Mouse (Mus musculus) heart, embryonic 16.5 days (tissue): Measurements from ENCODE around the gene Hcn3. TPM values are rescaled to one million over a fixed set of nuclear protein-coding genes. Genes with fewer than 3 reads are reported as not detected.

ENCODE experiments used
- ATAC-seq: fragments of 200-750 bp; cut with Nextera tagmentation; replicated peaks from 2 replicates; pipeline ENCODE4 v1.8.0; 2017; ENCODE audit warnings: moderate number of reproducible peaks; ENCODE audit not compliant: insufficient read depth, low FRiP score; ENCODE audit errors: extremely low read depth
- H3K27ac ChIP-seq: fragments of 300-500 bp; sonication (generic); 2 replicates; pipeline ENCODE4 v1.5.1; 2014; ENCODE audit warnings: mild to moderate bottlenecking, low read length, control low read depth, moderate library complexity
- H3K27me3 ChIP-seq: fragments of 300-500 bp; sonication (generic); 2 replicates; pipeline ENCODE4 v1.6.1; 2014; ENCODE audit warnings: low read length, mixed read lengths; ENCODE audit not compliant: control insufficient read depth, insufficient read depth
- H3K36me3 ChIP-seq: fragments of 300-500 bp; sonication (generic); 2 replicates; pipeline ENCODE4 v1.6.1; 2014; ENCODE audit not compliant: control insufficient read depth, insufficient read depth
- H3K4me1 ChIP-seq: fragments of 300-500 bp; sonication (generic); 2 replicates; pipeline ENCODE4 v1.6.1; 2014; ENCODE audit warnings: low read length, mixed read lengths; ENCODE audit not compliant: control insufficient read depth, insufficient read depth
- H3K4me2 ChIP-seq: fragments of 300-500 bp; sonication (generic); 2 replicates; pipeline ENCODE4 v1.6.1; 2014; ENCODE audit warnings: low read depth, mild to moderate bottlenecking, control low read depth, low read length
- H3K4me3 ChIP-seq: fragments of 300-500 bp; sonication (generic); 2 replicates; pipeline ENCODE4 v1.5.1; 2014; ENCODE audit warnings: mild to moderate bottlenecking, control low read depth, low read length
- H3K9ac ChIP-seq: fragments of 300-500 bp; sonication (generic); 2 replicates; pipeline ENCODE4 v1.6.1; 2014; ENCODE audit warnings: low read length, control low read depth
- H3K9me3 ChIP-seq: fragments of 300-500 bp; sonication (generic); replicated peaks from 2 replicates; pipeline ENCODE4 v1.6.1; 2016; ENCODE audit warnings: low read length; ENCODE audit not compliant: control insufficient read depth
- WGBS: fragments of 180-500 bp; shearing (Covaris S2); extraction: QIAGEN DNeasy Blood & Tissue Kit; methylation state at CpG from one replicate; pipeline ENCODE4 v1.1.7; 2014; 5-methylcytosine and 5-hydroxymethylcytosine counted together
- polyA plus RNA-seq: library from polyadenylated mRNA; unstranded; fragments of >200 nt; fragmentation: Nextera tagmentation; extraction: Ambion mirVana; gene quantifications from 2 replicates; pipeline ENCODE4 v1.2.1, GENCODE M21; 2015

The Hcn3 gene
- polyA plus RNA-seq, 1 experiment from 2014 or later = 0.76 TPM

DNA sequence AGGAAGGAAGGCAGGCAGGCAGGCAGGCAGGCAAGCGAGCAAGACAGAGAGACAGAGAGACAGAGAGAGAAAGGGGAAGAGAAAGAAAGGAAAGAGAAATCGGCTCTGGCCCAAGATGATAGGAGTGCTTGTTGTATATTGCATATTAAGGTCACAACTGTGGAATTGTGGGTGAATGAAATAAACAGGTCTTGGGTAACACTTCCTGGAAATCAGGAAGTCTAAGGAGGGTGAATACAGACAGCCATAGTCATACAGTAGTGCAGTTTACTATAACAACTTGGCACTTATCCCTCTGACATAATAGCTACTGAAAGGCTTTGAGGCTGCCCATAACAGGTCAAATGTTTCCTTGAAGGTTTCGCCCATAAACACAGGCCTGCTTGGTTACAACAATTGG is 39.8 kb upstream of the Hcn3 start:
- no peak for ATAC-seq
- Histone ChIP-seq H3K4me1 (peaks cover 15% of the 10 kb centered on the region), H3K9me3 (no peaks in the 10 kb centered on the region), H3K4me3 (no peak overlapping the region), H3K4me2 (no peak overlapping the region), H3K27ac (no peak overlapping the region), H3K27me3 (no peaks in the 10 kb centered on the region), H3K9ac (no peak overlapping the region), H3K36me3 (no peaks in the 10 kb centered on the region)
- 69% methylated on average over 3 of the region's 3 CpGs for WGBS

- WGBS = 7% methylated on average over 33 of the region's 33 CpGs
- H3K27me3 ChIP-seq = no peaks in the 10 kb centered on the region
- H3K36me3 ChIP-seq = no peaks in the 10 kb centered on the region
- ATAC-seq = peak; percentile 95
- peak overlapping the region; percentile 61 for H3K4me3 ChIP-seq
- peak overlapping the region; percentile 81 for H3K9ac ChIP-seq
- peaks cover 10% of the 10 kb centered on the region for H3K4me1 ChIP-seq
- H3K27ac ChIP-seq = peak overlapping the region; percentile 85
- H3K9me3 ChIP-seq = no peaks in the 10 kb centered on the region
- H3K4me2 ChIP-seq = peak overlapping the region; percentile 82
Observed at GRCm38 (mm10) chr3:89195979-89196877, 36.2 kb upstream of the Hcn3 start.

DNA sequence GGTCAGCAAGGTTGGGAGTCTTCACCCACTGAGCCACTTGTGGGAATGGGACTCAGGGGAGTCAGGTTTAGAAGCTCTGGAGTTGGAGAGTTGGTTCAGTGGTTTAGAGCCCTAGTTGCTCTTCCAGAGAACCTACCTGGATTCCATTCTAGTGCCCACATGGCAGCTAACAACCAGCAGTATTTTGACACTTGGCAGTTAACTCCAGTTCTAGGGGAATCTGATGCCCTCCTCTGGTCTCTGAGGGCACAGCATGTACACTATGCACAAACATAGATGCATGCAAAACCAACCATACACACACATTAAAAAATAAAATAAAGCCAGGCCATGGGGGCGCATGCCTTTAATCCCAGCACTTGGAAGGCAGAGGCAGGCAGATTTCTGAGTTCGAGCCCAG is 33.9 kb upstream of the Hcn3 start:
- H3K36me3 ChIP-seq = no peaks in the 10 kb centered on the region
- H3K4me2 ChIP-seq = no peak overlapping the region
- WGBS = 80% methylated on average over 2 of the region's 2 CpGs
- no peaks in the 10 kb centered on the region for H3K27me3 ChIP-seq
- H3K4me3 ChIP-seq = no peak overlapping the region
- H3K9ac ChIP-seq = no peak overlapping the region
- ATAC-seq = no peak
- no peaks in the 10 kb centered on the region for H3K9me3 ChIP-seq
- peaks cover 10% of the 10 kb centered on the region for H3K4me1 ChIP-seq
- no peak overlapping the region for H3K27ac ChIP-seq

DNA sequence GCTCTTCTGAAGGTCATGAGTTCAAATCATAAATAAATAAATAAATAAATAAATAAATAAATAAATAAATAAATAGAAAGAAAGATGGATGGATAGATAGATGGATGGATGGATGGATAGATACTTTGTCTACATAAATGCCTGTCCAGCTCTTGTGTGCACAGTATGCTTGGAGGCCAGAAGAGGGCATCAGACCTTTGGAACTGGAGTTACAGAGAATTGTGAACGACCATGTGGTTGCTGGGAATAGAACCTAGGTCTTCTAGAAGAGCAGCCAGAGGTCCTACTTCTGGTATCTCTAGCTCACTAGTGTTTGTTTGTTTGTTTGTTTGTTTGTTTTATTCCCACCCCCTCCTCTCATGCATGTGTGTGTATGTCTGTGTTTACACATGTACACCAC is 33.4 kb upstream of the Hcn3 start:
- Histone ChIP-seq H3K4me2 (no peak overlapping the region), H3K4me3 (no peak overlapping the region), H3K4me1 (peaks cover 10% of the 10 kb centered on the region), H3K9ac (no peak overlapping the region), H3K27me3 (no peaks in the 10 kb centered on the region), H3K9me3 (no peaks in the 10 kb centered on the region), H3K36me3 (no peaks in the 10 kb centered on the region), H3K27ac (no peak overlapping the region)
- ATAC-seq = no peak
- 70% methylated on average over 1 of the region's 1 CpGs for WGBS

DNA sequence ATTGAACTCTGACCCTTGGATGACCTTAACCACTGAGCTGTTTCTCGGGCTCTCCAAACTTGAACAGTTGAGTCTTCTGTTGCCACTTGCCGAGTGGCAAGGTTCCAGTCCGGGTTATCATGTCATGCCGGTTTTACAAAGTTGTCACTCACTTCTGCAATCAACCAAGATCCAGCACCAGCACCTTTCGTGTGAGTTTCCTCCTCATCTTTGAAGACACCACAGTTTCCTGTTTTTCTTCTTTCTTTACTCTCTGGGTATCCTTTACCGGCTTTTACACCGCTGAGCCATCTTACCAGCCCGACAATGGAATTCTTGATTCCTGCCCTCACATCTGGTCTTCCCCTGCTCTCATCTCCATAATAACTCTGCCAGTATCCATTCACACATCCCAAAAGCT is 30.4 kb upstream of the Hcn3 start:
- no peak overlapping the region for H3K4me3 ChIP-seq
- no peak overlapping the region for H3K4me2 ChIP-seq
- 65% methylated on average over 8 of the region's 8 CpGs for WGBS
- no peak overlapping the region for H3K9ac ChIP-seq
- H3K27me3 ChIP-seq = no peaks in the 10 kb centered on the region
- H3K4me1 ChIP-seq = peaks cover under 1% of the 10 kb centered on the region; the same call in 1 of the 2 replicates
- H3K36me3 ChIP-seq = no peaks in the 10 kb centered on the region
- no peak for ATAC-seq
- H3K27ac ChIP-seq = no peak overlapping the region
- no peaks in the 10 kb centered on the region for H3K9me3 ChIP-seq

- peak overlapping the region; percentile 14; the same call in 1 of the 2 replicates for H3K4me3 ChIP-seq
- H3K9me3 ChIP-seq = no peaks in the 10 kb centered on the region
- 0 out of 2 replicates have a peak, but pooled peaks have one; percentile 9 for ATAC-seq
- H3K4me2 ChIP-seq = no peak overlapping the region; the same call in 1 of the 2 replicates
- H3K4me1 ChIP-seq = peaks cover 9% of the 10 kb centered on the region
- no peaks in the 10 kb centered on the region for H3K36me3 ChIP-seq
- H3K27ac ChIP-seq = peak overlapping the region; percentile 34; the same call in 1 of the 2 replicates
- no peak overlapping the region for H3K9ac ChIP-seq
- no peaks in the 10 kb centered on the region for H3K27me3 ChIP-seq
- 60% methylated on average over 12 of the region's 12 CpGs for WGBS
Observed at GRCm38 (mm10) chr3:89188478-89188875, 28.5 kb upstream of the Hcn3 start.

DNA sequence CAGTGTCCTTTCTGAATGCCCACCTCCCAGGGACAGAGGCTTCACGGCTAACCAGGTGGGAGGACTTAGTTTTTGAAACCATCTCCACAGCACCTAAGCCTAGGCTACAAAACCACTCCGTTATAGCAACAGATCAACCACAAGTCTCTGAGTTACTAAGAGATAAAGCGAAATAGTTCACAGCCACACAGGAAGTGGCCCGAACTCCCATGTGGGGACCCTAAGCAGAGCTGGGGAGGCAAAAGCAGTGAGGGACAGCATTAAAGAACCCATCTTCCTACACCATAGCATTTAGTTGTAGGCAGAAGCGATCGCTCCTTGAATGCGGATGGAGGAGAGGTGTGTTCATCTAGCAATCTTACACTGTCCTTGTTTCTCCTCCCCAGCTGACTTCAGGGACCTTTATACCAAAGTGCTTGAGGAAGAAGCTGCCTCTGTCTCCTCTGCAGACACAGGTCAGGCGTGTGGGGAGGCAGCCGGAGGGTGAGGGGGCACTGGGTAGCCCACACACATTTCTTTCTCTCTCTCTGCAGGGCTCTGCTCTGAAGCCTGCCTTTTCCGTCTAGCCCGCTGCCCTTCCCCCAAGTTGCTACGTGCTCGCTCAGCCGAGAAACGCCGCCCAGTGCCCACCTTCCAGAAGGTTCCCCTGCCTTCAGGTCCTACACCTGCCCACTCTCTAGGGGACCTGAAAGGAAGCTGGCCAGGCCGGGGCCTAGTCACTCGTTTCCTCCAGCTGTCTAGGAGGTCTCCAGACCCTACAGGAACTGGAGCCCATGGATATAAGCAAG is 27.9 kb upstream of the Hcn3 start:
- 0 out of 2 replicates have a peak overlapping the region, but pooled peaks have one; percentile 37 for H3K9ac ChIP-seq
- WGBS = 77% methylated on average over 18 of the region's 18 CpGs
- H3K4me2 ChIP-seq = peak overlapping the region; percentile 25
- H3K36me3 ChIP-seq = no peaks in the 10 kb centered on the region
- no peaks in the 10 kb centered on the region for H3K27me3 ChIP-seq
- H3K4me3 ChIP-seq = peak overlapping the region; percentile 14; the same call in 1 of the 2 replicates
- H3K27ac ChIP-seq = peak overlapping the region; percentile 34; the same call in 1 of the 2 replicates
- H3K9me3 ChIP-seq = no peaks in the 10 kb centered on the region
- ATAC-seq = no peak
- peaks cover 11% of the 10 kb centered on the region for H3K4me1 ChIP-seq

DNA sequence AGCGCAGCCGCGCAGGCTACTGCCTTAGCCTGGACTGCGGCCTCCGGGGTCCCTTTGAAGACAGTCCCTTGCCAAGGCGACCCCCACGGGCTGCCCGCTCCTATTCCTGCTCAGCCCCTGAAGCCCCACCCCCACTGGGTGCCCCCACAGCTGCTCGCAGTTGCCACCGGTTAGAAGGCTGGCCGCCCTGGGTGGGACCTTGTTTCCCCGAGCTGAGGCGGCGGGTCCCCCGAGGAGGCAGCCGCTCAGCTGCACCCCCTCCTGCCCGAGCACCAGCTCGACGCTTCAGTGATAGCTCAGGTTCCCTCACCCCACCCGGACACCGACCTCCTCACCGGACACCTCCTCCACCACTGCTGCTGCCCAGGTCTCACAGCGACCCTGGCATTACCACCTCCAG is 27.2 kb upstream of the Hcn3 start:
- Histone ChIP-seq H3K36me3 (0 out of 2 replicates have a peak, but pooled peaks cover 2% of the 10 kb centered on the region), H3K4me3 (peak overlapping the region; percentile 4; the same call in 1 of the 2 replicates), H3K9me3 (no peaks in the 10 kb centered on the region), H3K4me2 (peak overlapping the region; percentile 25; the same call in 1 of the 2 replicates), H3K27ac (no peak overlapping the region), H3K9ac (0 out of 2 replicates have a peak overlapping the region, but pooled peaks have one; percentile 37), H3K4me1 (peaks cover 16% of the 10 kb centered on the region), H3K27me3 (no peaks in the 10 kb centered on the region)
- no peak for ATAC-seq
- 44% methylated on average over 23 of the region's 23 CpGs for WGBS
